Comparison of ENCODE assay signal across 8 mouse cellular contexts in genomic region chr12:117035243-117035642, GRCm38 (mm10).
DNase-seq lines count a peak whose midpoint lies in the region; ATAC-seq and TF ChIP-seq lines count a peak whose summit lies in the region.

No protein-coding gene starts in this region.

- WGBS in liver, postnatal 0 days (ENCODE audit: insufficient replicate concordance): 0% methylated on average over 2 of the region's 2 CpGs
- 4% methylated on average over 2 of the region's 2 CpGs for WGBS in neural tube, embryonic 13.5 days

- no peaks in the 10 kb centered on the region for H3K4me1 ChIP-seq in liver, postnatal 0 days (ENCODE audit: insufficient read depth)
- no peaks in the 10 kb centered on the region for H3K4me1 ChIP-seq in neural tube, embryonic 13.5 days (replicated peaks)

- no peaks in the 10 kb centered on the region for H3K36me3 ChIP-seq in liver, postnatal 0 days (replicated peaks; ENCODE audit: insufficient read depth, low read length)
- no peaks in the 10 kb centered on the region for H3K36me3 ChIP-seq in neural tube, embryonic 13.5 days

- TF ChIP-seq EP300 in liver, postnatal 0 days (IDR thresholded peaks at IDR 0.05; ENCODE audit: low read depth): no peak

- TF ChIP-seq CTCF in liver, postnatal 0 days (IDR thresholded peaks at IDR 0.05; ENCODE audit: low read depth): peak; percentile 73

- H3K27me3 ChIP-seq in liver, postnatal 0 days (ENCODE audit: insufficient read depth, low read length): no peaks in the 10 kb centered on the region
- H3K27me3 ChIP-seq in neural tube, embryonic 13.5 days: 0 out of 2 replicates have a peak, but pooled peaks cover 8% of the 10 kb centered on the region

- ATAC-seq in liver, postnatal 0 days: no peak
- ATAC-seq in neural tube, embryonic 13.5 days (ENCODE audit: low read depth): peak; percentile 70

- intact Hi-C loops in heart, postnatal 14 days (cut with DNase I): loop anchor here (2.0 to 5.0 kb wide), 2 partner anchors 292 to 317 kb away; no protein-coding TSS in a partner anchor

- H3K9ac ChIP-seq in liver, postnatal 0 days (replicated peaks): no peak overlapping the region
- no peak overlapping the region for H3K9ac ChIP-seq in neural tube, embryonic 13.5 days

- no peak overlapping the region for H3K4me3 ChIP-seq in liver, postnatal 0 days (ENCODE audit: low read depth, low read length)
- no peak overlapping the region for H3K4me3 ChIP-seq in neural tube, embryonic 13.5 days

- H3K4me2 ChIP-seq in liver, postnatal 0 days (ENCODE audit: low read depth, low read length): no peak overlapping the region
- no peak overlapping the region for H3K4me2 ChIP-seq in neural tube, embryonic 13.5 days

- no peaks in the 10 kb centered on the region for H3K9me3 ChIP-seq in liver, postnatal 0 days (ENCODE audit: low read length)
- no peaks in the 10 kb centered on the region for H3K9me3 ChIP-seq in neural tube, embryonic 13.5 days

- DNase-seq in 416B (ENCODE audit: low read depth): peak; percentile 46
- DNase-seq in R1 (ENCODE audit: low read depth, low spot score): peak; percentile 72
- DNase-seq in embryo, embryonic 10.5 days (ENCODE audit: low spot score): peak; percentile 86
- DNase-seq in heart, postnatal 14 days: peak; percentile 46 to 66
- peak; percentile 46 to 74 for DNase-seq in kidney, postnatal 36 days
- DNase-seq in liver, postnatal 0 days: peak; percentile 31
- peak; percentile 54 for DNase-seq in thymus, postnatal 14 days

- no peak overlapping the region for H3K27ac ChIP-seq in liver, postnatal 0 days (ENCODE audit: low read depth)
- no peak overlapping the region for H3K27ac ChIP-seq in neural tube, embryonic 13.5 days (replicated peaks)

Comparison
In these comparisons a context has a peak if more than half of its experiments do, and no peak if none do; other contexts are left out.
1. DNase-seq: peak in every context shown above with its lines; median percentile 86 in embryo, embryonic 10.5 days; 72 in R1; 60 in kidney, postnatal 36 days; 56 in heart, postnatal 14 days; 54 in thymus, postnatal 14 days; 46 in 416B; 31 in liver, postnatal 0 days.